Mouse (Mus musculus) intestine, embryonic 16.5 days (tissue): Measurements from ENCODE around the gene Prame. TPM values are rescaled to one million over a fixed set of nuclear protein-coding genes. Genes with fewer than 3 reads are reported as not detected.
"Not testable (repeated sequence)": the region's sequence is repeated elsewhere in the genome, so short reads cannot be mapped to it uniquely, and the experiment has no call there.

Experiments used
- ATAC-seq: fragments of 200-750 bp; cut with Nextera tagmentation; 2 replicates; pipeline ENCODE4 v1.8.0; 2017; ENCODE audit warnings: moderate TSS enrichment, moderate library complexity
- H3K27ac ChIP-seq: fragments of 300-500 bp; sonication (generic); 2 replicates; pipeline ENCODE4 v1.5.1; 2014; ENCODE audit warnings: mild to moderate bottlenecking, low read length
- H3K27me3 ChIP-seq: fragments of 300-500 bp; sonication (generic); replicated peaks from 2 replicates; pipeline ENCODE4 v1.6.1; 2014; ENCODE audit warnings: low read length, control low read depth, mixed read lengths; ENCODE audit not compliant: control insufficient read depth, insufficient read depth
- H3K36me3 ChIP-seq: fragments of 300-500 bp; sonication (generic); 2 replicates; pipeline ENCODE4 v1.6.1; 2014; ENCODE audit warnings: low read length, control low read depth; ENCODE audit not compliant: control insufficient read depth, insufficient read depth
- H3K4me1 ChIP-seq: fragments of 300-500 bp; sonication (generic); 2 replicates; pipeline ENCODE4 v1.6.1; 2014; ENCODE audit warnings: low read length, control low read depth, mixed read lengths; ENCODE audit not compliant: control insufficient read depth, insufficient read depth
- H3K4me2 ChIP-seq: fragments of 300-500 bp; sonication (generic); 2 replicates; pipeline ENCODE4 v1.6.1; 2014; ENCODE audit warnings: low read depth, low read length, control low read depth
- H3K4me3 ChIP-seq: fragments of 300-500 bp; sonication (generic); 2 replicates; pipeline ENCODE4 v1.5.1; 2014; ENCODE audit warnings: mild to moderate bottlenecking, low read length
- H3K9ac ChIP-seq: fragments of 300-500 bp; sonication (generic); 2 replicates; pipeline ENCODE4 v1.6.1; 2014; ENCODE audit warnings: low read depth, low read length
- H3K9me3 ChIP-seq: fragments of 300-500 bp; sonication (generic); 2 replicates; pipeline ENCODE4 v1.6.1; 2016; ENCODE audit warnings: low read length, control low read depth; ENCODE audit not compliant: control insufficient read depth
- WGBS: fragments of 180-500 bp; shearing (Covaris S2); extraction: QIAGEN DNeasy Blood & Tissue Kit; methylation state at CpG from one replicate; pipeline ENCODE4 v1.1.7; 2014; 5-methylcytosine and 5-hydroxymethylcytosine counted together
- polyA plus RNA-seq: library from polyadenylated mRNA; unstranded; fragments of >200 nt; fragmentation: Nextera tagmentation; extraction: Ambion mirVana; gene quantifications from 2 replicates; pipeline ENCODE4 v1.2.1, GENCODE M21; 2015

Prame gene
- not detected in 2 replicates for polyA plus RNA-seq

DNA sequence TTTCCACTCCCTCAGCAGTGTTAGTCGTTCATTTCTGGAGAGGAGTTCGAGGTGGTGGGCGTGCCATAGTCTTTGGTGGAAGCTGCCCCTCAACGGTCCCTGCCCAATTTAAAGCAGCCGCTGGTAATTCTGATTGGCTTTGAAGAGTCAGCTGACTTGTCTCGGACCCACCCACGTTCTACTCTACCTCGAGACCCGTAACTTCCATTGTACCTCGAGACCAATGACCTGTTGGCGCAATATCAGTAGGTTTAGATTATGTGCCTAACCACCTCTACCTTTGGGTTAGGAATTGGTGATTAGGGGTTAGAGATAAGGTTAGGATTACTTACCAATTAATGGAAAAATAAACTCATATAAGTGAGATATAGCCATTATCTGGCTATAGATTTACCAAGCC, at the start of gene Prame:
Prame (minus strand) TSS at position 101 of the 400 bp plus-strand sequence.
- Histone ChIP-seq H3K27ac (no peak within 1 kb of the TSS), H3K4me2 (no peak within 1 kb of the TSS), H3K4me1 (no peaks in the 10 kb centered on the region), H3K4me3 (no peak within 1 kb of the TSS), H3K9me3 (no peaks in the 10 kb centered on the region), H3K9ac (no peak within 1 kb of the TSS), H3K27me3 (no peaks in the 10 kb centered on the region), H3K36me3 (no peaks in the 10 kb centered on the region)
- no peak for ATAC-seq
- 87% methylated on average over 11 of the region's 11 CpGs for WGBS

DNA sequence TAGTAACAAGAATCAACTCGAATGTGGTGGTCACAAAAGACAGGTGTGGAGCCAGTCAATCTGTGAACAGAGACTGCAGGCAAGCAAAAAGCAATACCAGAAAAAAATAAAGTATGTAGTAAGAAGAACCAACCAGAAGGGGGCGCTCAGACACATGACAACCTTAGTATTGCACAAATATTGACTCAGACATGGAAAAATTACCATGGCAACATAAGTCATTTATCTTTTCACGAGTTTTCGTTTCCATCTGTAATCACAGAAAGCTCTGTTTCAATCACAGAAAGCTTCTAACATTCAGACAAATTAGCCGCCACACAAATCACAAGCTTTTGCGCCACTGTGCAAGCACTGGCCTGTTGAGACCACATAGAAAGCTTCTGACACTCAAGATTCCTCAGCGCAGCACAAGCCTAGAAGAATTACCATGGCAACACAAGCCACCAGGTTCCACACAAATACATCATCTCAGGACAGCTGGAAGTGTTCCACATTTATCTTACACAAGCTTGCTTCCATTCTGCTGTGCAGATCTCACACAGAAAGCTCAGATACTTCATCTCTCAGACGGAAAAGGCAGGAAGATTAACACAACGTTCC, 24.8 kb upstream of the Prame start:
- H3K36me3 ChIP-seq: no peaks in the 10 kb centered on the region
- H3K27me3 ChIP-seq: no peaks in the 10 kb centered on the region
- 38% methylated on average over 9 of the region's 9 CpGs for WGBS
- H3K4me3 ChIP-seq: no peak overlapping the region
- H3K27ac ChIP-seq: no peak overlapping the region
- no peaks in the 10 kb centered on the region for H3K9me3 ChIP-seq
- no peak overlapping the region for H3K4me2 ChIP-seq
- H3K9ac ChIP-seq: no peak overlapping the region
- no peak for ATAC-seq
- no peaks in the 10 kb centered on the region for H3K4me1 ChIP-seq

DNA sequence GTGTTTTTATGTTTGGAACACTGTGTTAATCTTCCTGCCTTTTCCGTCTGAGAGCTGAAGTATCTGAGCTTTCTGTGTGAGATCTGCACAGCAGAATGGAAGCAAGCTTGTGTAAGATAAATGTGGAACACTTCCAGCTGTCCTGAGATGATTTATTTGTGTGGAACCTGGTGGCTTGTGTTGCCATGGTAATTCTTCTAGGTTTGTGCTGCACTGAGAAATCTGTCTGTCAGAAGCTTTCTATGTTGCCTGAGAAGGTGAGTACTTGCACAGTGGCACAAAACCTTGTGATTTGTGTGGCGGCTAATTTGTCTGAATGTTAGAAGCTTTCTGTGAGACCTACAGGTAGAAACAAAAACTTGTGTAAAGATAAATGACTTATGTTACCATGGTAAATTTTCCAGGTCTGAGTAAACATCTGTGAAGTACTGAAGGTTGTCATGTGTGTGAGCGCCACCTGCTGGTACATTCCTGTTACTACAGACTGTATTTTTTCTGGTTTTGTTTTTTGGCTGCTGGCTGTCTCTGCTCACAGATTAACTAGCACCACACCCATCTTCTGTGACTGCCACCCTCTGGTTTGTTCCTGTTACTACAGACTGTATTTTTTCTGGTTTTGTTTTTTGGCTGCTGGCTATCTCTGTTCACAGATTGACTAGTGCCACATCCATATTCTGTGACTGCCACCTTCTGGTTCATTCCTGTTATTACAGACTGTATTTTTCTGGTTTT, 26.0 kb downstream of the Prame start:
- not testable (repeated sequence) for H3K9me3 ChIP-seq, H3K27ac ChIP-seq
- WGBS: 54% methylated on average over 3 of the region's 3 CpGs

DNA sequence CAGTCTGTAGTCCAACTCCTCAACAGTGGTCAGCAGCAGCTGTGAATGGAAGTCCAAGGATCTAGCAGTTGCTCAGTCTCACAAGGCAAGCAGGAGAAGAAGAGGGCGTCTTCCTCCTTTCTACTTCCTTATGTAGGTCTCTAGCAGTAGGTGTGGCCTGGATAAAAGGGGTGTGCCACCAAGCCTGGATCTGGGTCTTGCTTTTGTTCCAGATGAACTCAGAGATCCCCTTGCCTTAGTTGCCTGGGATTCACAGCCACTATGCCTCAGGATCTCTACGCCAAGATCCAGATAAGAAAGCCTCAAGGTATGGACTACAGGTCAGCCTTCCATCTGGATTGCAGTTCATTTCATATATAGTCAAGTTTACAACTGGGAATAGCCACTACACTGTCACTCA, 28.8 kb downstream of the Prame start, which contains the start of gene Nxf7:
Nxf7 (minus strand) TSS at position 101 of the 400 bp plus-strand sequence.
- Histone ChIP-seq H3K4me2 (no peak within 1 kb of the TSS), H3K4me3 (no peak within 1 kb of the TSS), H3K27me3 (no peaks in the 10 kb centered on the region), H3K4me1 (no peaks in the 10 kb centered on the region), H3K36me3 (no peaks in the 10 kb centered on the region), H3K27ac (no peak within 1 kb of the TSS), H3K9me3 (peaks cover 4% of the 10 kb centered on the region; the same call in 1 of the 2 replicates), H3K9ac (no peak within 1 kb of the TSS)
- 76% methylated on average over 2 of the region's 2 CpGs for WGBS
- ATAC-seq: no peak

More for the DNA sequence above, 26.0 kb downstream of the Prame start:
- not testable (repeated sequence) for ATAC-seq, H3K27me3 ChIP-seq, H3K36me3 ChIP-seq, H3K4me1 ChIP-seq, H3K4me2 ChIP-seq, H3K9ac ChIP-seq, H3K4me3 ChIP-seq

DNA sequence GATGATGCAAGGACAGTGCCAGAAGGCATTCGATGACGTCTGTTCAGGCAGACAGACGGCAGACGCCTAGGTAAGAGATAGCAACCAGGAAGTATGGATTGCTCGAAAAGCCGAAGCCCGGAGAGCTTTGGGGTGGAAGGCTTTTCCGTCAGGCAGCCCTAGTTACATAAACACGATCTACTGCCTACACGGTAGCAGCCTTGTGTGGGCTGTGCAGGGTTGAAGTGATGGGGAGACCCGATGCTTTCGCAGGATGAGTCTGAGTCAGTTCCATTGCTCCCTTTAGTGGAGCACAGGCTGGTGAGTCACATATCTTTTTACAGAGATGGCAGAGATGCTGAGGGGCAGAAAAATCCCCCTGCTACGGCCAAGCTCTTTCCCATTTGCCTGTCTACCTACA, 29.4 kb downstream of the Prame start:
- no peak overlapping the region for H3K4me2 ChIP-seq
- H3K4me1 ChIP-seq: no peaks in the 10 kb centered on the region
- H3K27me3 ChIP-seq: no peaks in the 10 kb centered on the region
- WGBS: 73% methylated on average over 13 of the region's 13 CpGs
- H3K4me3 ChIP-seq: no peak overlapping the region
- H3K9me3 ChIP-seq: peaks cover 4% of the 10 kb centered on the region; the same call in 1 of the 2 replicates
- no peak overlapping the region for H3K9ac ChIP-seq
- no peak for ATAC-seq
- no peaks in the 10 kb centered on the region for H3K36me3 ChIP-seq
- H3K27ac ChIP-seq: no peak overlapping the region

DNA sequence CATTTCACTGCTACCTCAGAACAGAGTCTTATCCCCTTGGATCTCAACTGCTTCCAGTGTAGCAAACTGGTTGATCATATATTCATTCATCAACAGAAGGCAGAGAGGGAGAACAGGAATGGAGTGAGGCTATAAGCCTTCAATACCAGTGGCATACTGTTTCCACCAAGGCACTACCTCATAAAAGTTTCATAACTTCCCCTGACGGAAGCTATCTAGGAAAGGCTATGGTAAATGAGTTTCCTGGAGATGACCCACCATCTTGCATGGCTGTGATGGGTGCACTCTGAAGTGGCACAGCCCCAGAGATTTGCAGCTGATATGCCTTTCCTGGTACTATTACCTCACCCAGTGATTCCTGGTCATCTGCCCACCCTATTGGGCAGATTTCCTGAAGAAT, 51.1 kb downstream of the Prame start:
- no peaks in the 10 kb centered on the region for H3K36me3 ChIP-seq
- no peaks in the 10 kb centered on the region for H3K27me3 ChIP-seq
- no peak overlapping the region for H3K4me3 ChIP-seq
- WGBS: 81% methylated on average over 1 of the region's 1 CpGs
- H3K4me2 ChIP-seq: no peak overlapping the region
- H3K27ac ChIP-seq: no peak overlapping the region
- H3K9me3 ChIP-seq: no peaks in the 10 kb centered on the region
- no peak for ATAC-seq
- H3K4me1 ChIP-seq: no peaks in the 10 kb centered on the region
- H3K9ac ChIP-seq: no peak overlapping the region

DNA sequence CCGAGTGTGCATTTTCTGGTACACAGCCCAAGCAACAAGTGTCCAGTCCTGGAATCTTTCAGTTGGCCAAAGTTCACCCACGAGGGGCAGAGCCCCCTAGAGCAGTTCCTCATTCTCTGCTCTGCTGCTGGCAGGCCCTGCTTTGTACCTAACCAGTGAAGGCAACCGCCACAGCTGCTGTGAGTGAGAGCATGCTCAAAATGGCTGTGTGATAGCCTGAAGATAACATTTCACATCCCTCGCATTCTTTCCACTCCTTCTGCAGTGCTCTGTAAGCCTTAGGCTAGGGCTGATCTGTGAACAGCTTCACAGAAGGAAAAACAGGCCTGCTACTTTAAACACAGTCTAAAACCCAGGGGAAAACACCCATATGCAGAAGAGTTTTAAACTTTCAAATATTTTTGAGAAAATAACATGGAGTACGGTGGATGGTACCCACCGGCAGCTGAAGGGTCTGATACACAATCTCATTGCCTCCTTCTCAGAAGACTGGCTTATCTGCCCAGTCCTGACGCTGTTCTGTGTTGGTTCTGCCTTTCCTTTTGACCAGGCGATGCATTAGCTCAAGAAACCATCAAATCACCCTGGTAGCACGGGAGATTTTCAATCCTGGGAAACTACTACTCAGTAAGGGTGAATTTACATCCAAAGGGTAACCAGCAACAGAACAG, 52.4 kb downstream of the Prame start:
- not testable (repeated sequence) for H3K27me3 ChIP-seq, H3K4me1 ChIP-seq, H3K4me3 ChIP-seq, H3K9ac ChIP-seq, H3K9me3 ChIP-seq, H3K27ac ChIP-seq, H3K36me3 ChIP-seq, H3K4me2 ChIP-seq
- ATAC-seq: 0 out of 2 replicates have a peak, but pooled peaks have one; percentile 44
- WGBS: 63% methylated on average over 9 of the region's 9 CpGs

DNA sequence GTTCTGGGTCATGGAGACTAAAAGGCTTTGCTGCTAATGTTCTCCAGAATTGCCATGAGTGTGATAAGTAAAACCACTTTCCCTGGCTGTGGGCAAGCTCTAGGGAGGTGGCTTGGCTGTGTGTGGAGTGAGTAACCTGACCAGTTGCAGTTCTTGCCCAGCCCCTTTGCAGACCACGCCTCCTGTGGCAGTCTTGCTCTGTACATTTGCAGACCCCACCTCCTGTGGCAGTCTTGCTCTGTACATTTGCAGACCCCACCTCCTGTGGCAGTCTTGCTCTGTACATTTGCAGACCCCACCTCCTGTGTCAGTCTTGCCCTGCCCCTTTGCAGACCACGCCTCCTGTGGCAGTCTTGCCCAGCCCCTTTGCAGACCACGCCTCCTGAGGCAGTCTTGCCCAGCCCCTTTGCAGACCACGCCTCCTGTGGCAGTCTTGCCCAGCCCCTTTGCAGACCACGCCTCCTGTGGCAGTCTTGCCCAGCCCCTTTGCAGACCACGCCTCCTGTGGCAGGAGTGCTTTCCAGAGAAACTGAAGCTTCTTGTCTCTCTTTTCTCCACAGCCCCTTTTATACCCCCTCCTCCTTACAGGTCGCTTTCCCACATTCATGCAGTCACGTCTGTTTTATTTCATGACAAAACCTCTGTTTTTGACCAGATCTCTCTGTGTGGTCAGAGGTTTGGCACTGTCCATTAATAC, 53.1 kb downstream of the Prame start:
- not testable (repeated sequence) for H3K9ac ChIP-seq, H3K36me3 ChIP-seq, H3K4me2 ChIP-seq, H3K27ac ChIP-seq, H3K4me1 ChIP-seq, H3K4me3 ChIP-seq, H3K27me3 ChIP-seq, H3K9me3 ChIP-seq
- ATAC-seq: peak; percentile 59; the same call in 1 of the 2 replicates
- 14% methylated on average over 8 of the region's 8 CpGs for WGBS

DNA sequence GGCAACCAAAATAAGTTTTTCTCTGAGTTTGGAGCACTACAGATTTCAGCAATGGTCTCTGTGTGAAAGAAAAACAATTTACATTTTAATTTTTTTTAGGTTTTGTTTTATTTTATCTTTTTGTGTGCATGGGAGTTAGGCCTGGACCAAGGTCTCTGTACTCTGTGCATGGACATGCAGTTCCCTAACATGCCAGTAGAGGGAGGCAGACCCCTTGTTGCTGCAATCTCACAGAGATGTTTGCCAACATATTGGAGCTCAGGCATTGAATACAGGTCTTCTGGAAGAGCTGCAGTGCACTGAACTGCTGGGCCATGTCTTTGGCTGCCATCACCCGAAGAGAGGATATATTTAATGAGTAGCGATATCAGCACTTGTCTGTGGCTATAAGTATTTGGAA, 58.0 kb downstream of the Prame start:
- not testable (repeated sequence) for H3K4me3 ChIP-seq, H3K9ac ChIP-seq, H3K27me3 ChIP-seq, H3K4me2 ChIP-seq, H3K27ac ChIP-seq, H3K36me3 ChIP-seq, H3K9me3 ChIP-seq, H3K4me1 ChIP-seq
- 29% methylated on average over 1 of the region's 2 CpGs for WGBS
- peak; percentile 62; the same call in 1 of the 2 replicates for ATAC-seq
